Mouse (Mus musculus): ENCODE data around the gene Ap5b1.

The Ap5b1 gene

GRCm38 (mm10) chr19:5612762-5613411 lies 45.1 kb downstream of the Ap5b1 start:
- DNase-seq = no peak

- no peak for DNase-seq
These were observed 47.1 kb downstream of the Ap5b1 start for GRCm38 (mm10) chr19:5614953-5615352.

- no peak for DNase-seq
These were observed 52.2 kb downstream of the Ap5b1 start for GRCm38 (mm10) chr19:5620007-5620406.

Data from cerebellum, adult 9-10 months (tissue).